Mouse (Mus musculus) heart, embryonic 11.5 days (tissue): Measurements from ENCODE around the gene Dnajc17. TPM values are rescaled to one million over a fixed set of nuclear protein-coding genes. Genes with fewer than 3 reads are reported as not detected.
A peak's percentile ranks its signal among the peaks of the same experiment; 100 is the strongest.

ENCODE experiments used
- ATAC-seq: fragments of 200-750 bp; cut with Nextera tagmentation; replicated peaks from 2 replicates; pipeline ENCODE4 v1.8.0; 2017; ENCODE audit warnings: moderate library complexity; ENCODE audit not compliant: insufficient number of reproducible peaks, low FRiP score, low TSS enrichment
- H3K27ac ChIP-seq: fragments of 300-500 bp; sonication (generic); 2 replicates; pipeline ENCODE4 v1.5.1; 2014; ENCODE audit warnings: mild to moderate bottlenecking, low read depth, low read length
- H3K27me3 ChIP-seq: fragments of 300-500 bp; sonication (generic); 2 replicates; pipeline ENCODE4 v1.6.1; 2014; ENCODE audit warnings: mild to moderate bottlenecking, low read length, mixed read lengths; ENCODE audit not compliant: control insufficient read depth, insufficient read depth
- H3K36me3 ChIP-seq: fragments of 300-500 bp; sonication (generic); 2 replicates; pipeline ENCODE4 v1.6.1; 2014; ENCODE audit warnings: mild to moderate bottlenecking, low read length, moderate library complexity, mixed read lengths; ENCODE audit not compliant: control insufficient read depth, insufficient read depth
- H3K4me1 ChIP-seq: fragments of 300-500 bp; sonication (generic); 2 replicates; pipeline ENCODE4 v1.6.1; 2014; ENCODE audit warnings: low read length; ENCODE audit not compliant: control insufficient read depth, insufficient read depth
- H3K4me2 ChIP-seq: fragments of 300-500 bp; sonication (generic); 2 replicates; pipeline ENCODE4 v1.6.1; 2014; ENCODE audit warnings: mild to moderate bottlenecking, moderate library complexity
- H3K4me3 ChIP-seq: fragments of 300-500 bp; sonication (generic); 2 replicates; pipeline ENCODE4 v1.5.1; 2014; ENCODE audit warnings: low read depth, low read length
- H3K9ac ChIP-seq: fragments of 300-500 bp; sonication (generic); 2 replicates; pipeline ENCODE4 v1.6.1; 2014; ENCODE audit warnings: mild to moderate bottlenecking, low read depth, low read length, moderate library complexity
- H3K9me3 ChIP-seq: fragments of 300-500 bp; sonication (generic); replicated peaks from 2 replicates; pipeline ENCODE4 v1.6.1; 2016; ENCODE audit warnings: low read length; ENCODE audit not compliant: control insufficient read depth
- whole genome bisulfite sequencing: fragments of 180-500 bp; shearing (Covaris S2); extraction: QIAGEN DNeasy Blood & Tissue Kit; methylation state at CpG from one replicate; pipeline ENCODE4 v1.1.7; 2014; ENCODE audit not compliant: insufficient replicate concordance; 5-methylcytosine and 5-hydroxymethylcytosine counted together
- polyA plus RNA-seq: library from polyadenylated mRNA; unstranded; fragments of >200 nt; fragmentation: Nextera tagmentation; extraction: Ambion mirVana; gene quantifications from 2 replicates; pipeline ENCODE4 v1.2.1, GENCODE M21; 2014

Dnajc17 gene
- polyA plus RNA-seq, 1 experiment from 2014 or later: 18.4 TPM

- peak overlapping the region; percentile 78 for H3K4me3 ChIP-seq
- 19% methylated on average over 6 of the region's 6 CpGs for WGBS
These were observed 643 bp downstream of the Dnajc17 start for GRCm38 (mm10) chr2:119207961-119208343.

GRCm38 (mm10) chr2:119203871-119204460, 4.6 kb downstream of the Dnajc17 start:
- Histone ChIP-seq H3K27me3 (no peaks in the 10 kb centered on the region), H3K9ac (no peak overlapping the region), H3K9me3 (no peaks in the 10 kb centered on the region), H3K27ac (no peak overlapping the region), H3K36me3 (no peaks in the 10 kb centered on the region), H3K4me1 (peaks cover 12% of the 10 kb centered on the region; the same call in 1 of the 2 replicates), H3K4me3 (no peak overlapping the region), H3K4me2 (no peak overlapping the region)
- 74% methylated on average over 4 of the region's 4 CpGs for WGBS
- ATAC-seq: no peak

More at GRCm38 (mm10) chr2:119207961-119208343, 643 bp downstream of the Dnajc17 start:
- Histone ChIP-seq H3K27ac (peak overlapping the region; percentile 66), H3K4me2 (peak overlapping the region; percentile 62), H3K36me3 (peaks cover 21% of the 10 kb centered on the region), H3K9ac (peak overlapping the region; percentile 75), H3K27me3 (no peaks in the 10 kb centered on the region), H3K4me1 (peaks cover 12% of the 10 kb centered on the region), H3K9me3 (no peaks in the 10 kb centered on the region)
- no peak for ATAC-seq

DNA sequence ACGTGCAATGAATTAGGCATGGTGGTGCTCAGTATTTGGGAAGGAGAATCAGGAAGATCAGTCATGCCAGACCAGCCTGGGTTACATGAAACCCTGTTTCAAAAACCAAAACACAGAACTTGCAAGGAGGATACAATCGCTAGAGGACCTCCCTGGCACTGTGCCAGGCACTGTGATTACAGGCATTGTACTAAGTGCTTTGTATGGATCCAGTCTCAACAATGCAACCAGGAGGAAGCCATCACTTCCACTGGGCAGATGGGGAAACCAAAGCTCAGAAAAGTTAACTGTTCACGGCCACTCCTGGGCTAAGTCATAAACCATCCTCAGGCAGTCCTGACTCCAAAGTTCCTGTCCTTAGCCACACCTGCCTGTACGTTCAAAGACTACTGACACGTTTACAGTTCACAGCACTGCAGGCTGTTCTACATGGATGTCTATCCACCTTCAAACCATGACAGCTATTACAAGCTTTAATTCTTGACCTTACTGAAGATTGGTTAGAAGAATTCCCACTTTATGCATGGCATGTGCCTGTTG, 5.6 kb downstream of the Dnajc17 start:
- no peaks in the 10 kb centered on the region for H3K27me3 ChIP-seq
- no peaks in the 10 kb centered on the region for H3K36me3 ChIP-seq
- H3K4me3 ChIP-seq: no peak overlapping the region
- H3K27ac ChIP-seq: no peak overlapping the region
- peaks cover 15% of the 10 kb centered on the region for H3K4me1 ChIP-seq
- H3K4me2 ChIP-seq: no peak overlapping the region
- H3K9ac ChIP-seq: no peak overlapping the region
- WGBS: 63% methylated on average over 5 of the region's 5 CpGs
- no peaks in the 10 kb centered on the region for H3K9me3 ChIP-seq
- ATAC-seq: no peak

DNA sequence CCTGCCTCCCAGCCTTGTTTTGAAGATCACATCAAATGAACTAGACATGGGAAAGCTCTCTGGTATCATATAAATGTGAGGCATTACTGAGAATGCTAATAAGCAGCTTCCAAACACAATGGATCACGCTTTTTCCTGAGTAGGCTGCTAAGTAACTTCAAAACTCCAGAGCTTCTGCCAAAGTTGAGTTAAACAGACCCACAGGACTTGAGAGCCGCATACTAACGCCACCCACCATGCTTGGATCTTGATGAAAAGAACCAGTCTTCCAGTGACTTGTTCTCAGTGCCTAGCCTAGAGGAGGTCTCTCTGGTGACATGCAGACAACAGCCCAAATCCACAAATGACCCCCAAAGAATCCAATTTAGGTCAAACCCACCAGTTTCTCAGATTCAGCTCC, 9.7 kb downstream of the Dnajc17 start:
- H3K4me1 ChIP-seq: peaks cover 14% of the 10 kb centered on the region
- no peak overlapping the region for H3K4me3 ChIP-seq
- H3K9me3 ChIP-seq: no peaks in the 10 kb centered on the region
- no peaks in the 10 kb centered on the region for H3K36me3 ChIP-seq
- H3K27me3 ChIP-seq: no peaks in the 10 kb centered on the region
- no peak for ATAC-seq
- no peak overlapping the region for H3K27ac ChIP-seq
- WGBS: 63% methylated on average over 3 of the region's 3 CpGs
- H3K4me2 ChIP-seq: no peak overlapping the region
- no peak overlapping the region for H3K9ac ChIP-seq

DNA sequence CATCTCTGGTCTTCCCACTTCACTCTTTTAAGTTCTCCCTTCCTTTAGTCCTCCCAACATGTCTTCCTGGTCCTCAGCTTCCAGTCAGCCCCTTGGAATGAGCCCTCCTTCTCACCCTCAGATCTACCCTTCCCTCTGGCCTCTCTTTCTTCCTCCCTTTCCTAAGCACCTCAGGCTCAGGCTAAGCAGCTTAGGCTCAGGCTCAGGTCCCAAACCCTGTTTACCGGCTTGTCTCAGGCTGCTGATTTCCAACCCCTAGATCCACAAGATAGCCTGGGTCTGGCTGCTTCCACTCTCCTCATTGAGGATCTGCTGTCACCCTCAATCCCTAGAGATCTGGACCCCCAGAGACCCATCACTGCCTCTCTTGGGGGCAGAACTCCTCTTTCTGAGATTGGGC, 10.5 kb downstream of the Dnajc17 start:
- 21% methylated on average over 1 of the region's 1 CpGs for WGBS
- ATAC-seq: no peak
- Histone ChIP-seq H3K4me2 (no peak overlapping the region), H3K27ac (no peak overlapping the region), H3K9ac (no peak overlapping the region), H3K9me3 (no peaks in the 10 kb centered on the region), H3K4me3 (no peak overlapping the region), H3K36me3 (no peaks in the 10 kb centered on the region), H3K4me1 (peaks cover 13% of the 10 kb centered on the region), H3K27me3 (no peaks in the 10 kb centered on the region)

DNA sequence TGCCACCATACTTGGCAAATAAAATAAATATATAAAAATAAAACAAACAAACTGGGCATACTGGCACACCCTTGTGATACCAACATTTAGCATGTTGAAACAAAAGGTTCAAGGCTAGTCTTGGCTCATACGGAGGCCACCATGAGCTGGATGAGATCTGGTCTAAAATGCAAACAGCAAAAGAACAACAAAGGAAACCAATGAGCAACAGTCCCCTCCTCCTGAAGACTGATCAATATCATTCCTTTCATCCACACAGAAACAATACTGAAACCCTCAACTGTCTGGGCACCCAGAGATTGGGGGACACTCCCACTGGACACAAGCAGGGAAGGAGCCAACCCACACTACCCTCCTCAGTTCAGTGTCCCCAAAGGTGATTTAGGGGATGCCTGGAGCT, 11.1 kb downstream of the Dnajc17 start:
- H3K9ac ChIP-seq: no peak overlapping the region
- H3K4me1 ChIP-seq: peaks cover 8% of the 10 kb centered on the region; the same call in 1 of the 2 replicates
- WGBS: 61% methylated on average over 1 of the region's 1 CpGs
- no peaks in the 10 kb centered on the region for H3K9me3 ChIP-seq
- H3K4me3 ChIP-seq: no peak overlapping the region
- H3K27me3 ChIP-seq: no peaks in the 10 kb centered on the region
- no peak for ATAC-seq
- H3K4me2 ChIP-seq: no peak overlapping the region
- H3K36me3 ChIP-seq: no peaks in the 10 kb centered on the region
- no peak overlapping the region for H3K27ac ChIP-seq

DNA sequence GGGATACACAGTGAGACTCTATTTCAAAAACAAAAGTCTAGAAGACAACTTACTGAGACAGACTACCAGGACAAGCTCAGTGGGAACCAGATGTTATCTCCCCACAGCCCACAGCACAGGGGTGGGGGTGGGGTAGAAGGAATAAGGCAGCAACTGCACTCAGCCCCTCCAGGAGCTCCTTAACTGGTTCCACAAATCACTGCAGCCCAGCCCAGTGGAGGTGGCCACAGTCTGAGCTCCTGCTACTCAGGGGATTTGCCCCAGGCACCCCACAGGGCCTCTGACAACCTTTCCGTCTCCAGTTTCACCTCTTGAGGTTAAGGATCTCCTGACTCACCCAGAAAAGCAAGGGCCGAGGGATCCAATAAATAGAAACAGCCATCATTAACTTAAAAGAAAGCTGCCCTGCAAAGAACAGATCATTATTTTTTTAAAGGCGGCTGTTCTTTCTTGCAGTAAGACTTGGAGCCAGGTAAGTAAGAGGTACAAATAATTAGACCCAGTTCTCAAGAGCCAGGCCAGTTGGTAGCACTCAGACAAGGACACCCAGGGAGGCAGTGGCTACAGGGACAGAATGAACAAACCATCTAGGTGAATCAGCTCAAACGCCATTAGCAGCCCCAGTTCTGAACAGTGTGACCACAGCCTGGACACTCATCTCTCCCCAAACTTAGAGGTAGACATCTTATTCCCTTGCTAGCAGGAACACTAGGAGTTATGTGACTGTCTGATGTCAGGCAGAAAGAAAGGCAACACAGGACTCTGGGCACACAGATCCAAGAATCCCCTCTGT, 12.1 kb downstream of the Dnajc17 start:
- Histone ChIP-seq H3K9ac (no peak overlapping the region), H3K27ac (no peak overlapping the region), H3K4me1 (peaks cover 8% of the 10 kb centered on the region; the same call in 1 of the 2 replicates), H3K4me2 (no peak overlapping the region), H3K36me3 (no peaks in the 10 kb centered on the region), H3K27me3 (no peaks in the 10 kb centered on the region), H3K9me3 (no peaks in the 10 kb centered on the region), H3K4me3 (no peak overlapping the region)
- 23% methylated on average over 4 of the region's 4 CpGs for WGBS
- ATAC-seq: no peak

DNA sequence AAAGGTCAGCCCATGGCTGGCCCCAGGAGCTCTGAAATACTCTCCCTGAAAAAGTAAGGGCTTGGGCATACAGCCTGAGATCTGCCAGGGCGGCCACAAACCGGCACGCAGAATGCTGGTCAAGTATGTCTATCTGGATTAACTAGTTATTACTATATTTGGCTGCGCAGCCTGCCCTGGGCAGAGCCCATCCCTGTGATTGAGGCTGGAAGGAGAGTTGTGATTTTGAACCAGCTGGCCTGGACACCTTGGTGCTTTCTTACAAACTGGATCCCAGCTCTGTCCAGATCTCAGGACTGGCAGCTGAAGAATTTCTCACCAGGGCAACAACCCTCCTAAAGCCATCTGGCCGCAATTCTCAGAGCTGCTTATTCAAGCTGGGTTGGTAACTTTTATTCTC, 14.5 kb downstream of the Dnajc17 start:
- ATAC-seq: no peak
- Histone ChIP-seq H3K9ac (no peak overlapping the region), H3K36me3 (no peaks in the 10 kb centered on the region), H3K4me3 (no peak overlapping the region), H3K27ac (no peak overlapping the region), H3K4me2 (no peak overlapping the region), H3K9me3 (no peaks in the 10 kb centered on the region), H3K27me3 (no peaks in the 10 kb centered on the region), H3K4me1 (peaks cover 8% of the 10 kb centered on the region; the same call in 1 of the 2 replicates)
- WGBS: 84% methylated on average over 5 of the region's 5 CpGs
